Mouse (Mus musculus) stomach, postnatal 0 days (tissue): Measurements from ENCODE around the gene Scg5. TPM values are rescaled to one million over a fixed set of nuclear protein-coding genes. Genes with fewer than 3 reads are reported as not detected.

Experiments used
- ATAC-seq: fragments of 200-750 bp; cut with Nextera tagmentation; 2 replicates; pipeline ENCODE4 v1.8.0; 2017; ENCODE audit not compliant: low FRiP score, low TSS enrichment
- DNase-seq: peaks from one replicate; pipeline ENCODE4 v3.0.0-alpha.2; 2016; ENCODE audit warnings: low spot score
- H3K27ac ChIP-seq: fragments of 300-500 bp; sonication (generic); replicated peaks from 2 replicates; pipeline ENCODE4 v1.5.1; 2014; ENCODE audit warnings: mild to moderate bottlenecking, control low read depth
- H3K27me3 ChIP-seq: fragments of 300-500 bp; sonication (generic); 2 replicates; pipeline ENCODE4 v1.6.1; 2014; ENCODE audit warnings: low read length; ENCODE audit not compliant: control insufficient read depth, insufficient read depth
- H3K36me3 ChIP-seq: fragments of 300-500 bp; sonication (generic); 2 replicates; pipeline ENCODE4 v1.6.1; 2014; ENCODE audit warnings: low read length, mixed read lengths; ENCODE audit not compliant: control insufficient read depth, insufficient read depth
- H3K4me1 ChIP-seq: fragments of 300-500 bp; sonication (generic); replicated peaks from 2 replicates; pipeline ENCODE4 v1.6.1; 2014; ENCODE audit warnings: antibody characterized with exemption; ENCODE audit not compliant: control insufficient read depth, insufficient read depth
- H3K4me2 ChIP-seq: fragments of 300-500 bp; sonication (generic); replicated peaks from 2 replicates; pipeline ENCODE4 v1.6.1; 2014; ENCODE audit warnings: low read depth, mild to moderate bottlenecking, control low read depth, moderate library complexity
- H3K4me3 ChIP-seq: fragments of 300-500 bp; sonication (generic); 2 replicates; pipeline ENCODE4 v1.5.1; 2014; ENCODE audit warnings: low read depth, low read length, control low read depth
- H3K9ac ChIP-seq: fragments of 300-500 bp; sonication (generic); 2 replicates; pipeline ENCODE4 v1.6.1; 2014; ENCODE audit warnings: mild to moderate bottlenecking, low read length, control low read depth, mixed read lengths
- H3K9me3 ChIP-seq: fragments of 300-500 bp; sonication (generic); 2 replicates; pipeline ENCODE4 v1.6.1; 2016; ENCODE audit warnings: low read length; ENCODE audit not compliant: control insufficient read depth
- CTCF ChIP-seq: IDR thresholded peaks from 2 replicates; pipeline ENCODE4 v1.5.1; 2016; ENCODE audit warnings: antibody characterized with exemption, low read depth, mild to moderate bottlenecking, moderate library complexity
- EP300 ChIP-seq: optimal IDR thresholded peaks from 2 replicates; pipeline ENCODE3; 2016; ENCODE audit warnings: antibody characterized with exemption
- WGBS: fragments of 180-500 bp; shearing (Covaris S2); extraction: QIAGEN DNeasy Blood & Tissue Kit; methylation state at CpG from one replicate; pipeline ENCODE4 v1.1.7; 2014; 5-methylcytosine and 5-hydroxymethylcytosine counted together
- polyA plus RNA-seq: library from polyadenylated mRNA; unstranded; fragments of >200 nt; fragmentation: Nextera tagmentation; extraction: Ambion mirVana; gene quantifications from 2 replicates; pipeline ENCODE4 v1.2.1, GENCODE M21; 2015

The Scg5 gene
- polyA plus RNA-seq, 1 experiment from 2014 or later = 14.9 TPM

- no peak overlapping the region for H3K27ac ChIP-seq
- H3K4me2 ChIP-seq = no peak overlapping the region
- H3K36me3 ChIP-seq = no peaks in the 10 kb centered on the region
- ATAC-seq (no peak), DNase-seq (no peak)
- no peaks in the 10 kb centered on the region for H3K27me3 ChIP-seq
- H3K9me3 ChIP-seq = no peaks in the 10 kb centered on the region
- H3K4me1 ChIP-seq = no peaks in the 10 kb centered on the region
- no peak for TF ChIP-seq EP300
- no peak for TF ChIP-seq CTCF
- H3K9ac ChIP-seq = no peak overlapping the region
- no peak overlapping the region for H3K4me3 ChIP-seq
- 64% methylated on average over 13 of the region's 13 CpGs for WGBS
Observed at GRCm38 (mm10) chr2:113798605-113799004, 30.3 kb downstream of the Scg5 start.

GRCm38 (mm10) chr2:113795186-113795585 is 33.7 kb downstream of the Scg5 start:
- TF ChIP-seq EP300 = no peak
- TF ChIP-seq CTCF = no peak
- no peak overlapping the region for H3K9ac ChIP-seq
- H3K9me3 ChIP-seq = no peaks in the 10 kb centered on the region
- DNase-seq (no peak), ATAC-seq (no peak)
- WGBS = 50% methylated on average over 4 of the region's 4 CpGs
- H3K27me3 ChIP-seq = no peaks in the 10 kb centered on the region
- no peaks in the 10 kb centered on the region for H3K36me3 ChIP-seq
- no peak overlapping the region for H3K4me2 ChIP-seq
- no peaks in the 10 kb centered on the region for H3K4me1 ChIP-seq
- no peak overlapping the region for H3K4me3 ChIP-seq
- no peak overlapping the region for H3K27ac ChIP-seq

- no peak overlapping the region for H3K27ac ChIP-seq
- no peak for DNase-seq
- WGBS = 80% methylated on average over 3 of the region's 3 CpGs
- no peak overlapping the region for H3K9ac ChIP-seq
- H3K4me3 ChIP-seq = no peak overlapping the region
- TF ChIP-seq EP300 = no peak
- no peak for TF ChIP-seq CTCF
- H3K4me1 ChIP-seq = no peaks in the 10 kb centered on the region
- H3K27me3 ChIP-seq = no peaks in the 10 kb centered on the region
- no peak for ATAC-seq
- no peaks in the 10 kb centered on the region for H3K36me3 ChIP-seq
- H3K9me3 ChIP-seq = no peaks in the 10 kb centered on the region
- H3K4me2 ChIP-seq = no peak overlapping the region
Observed at GRCm38 (mm10) chr2:113793521-113793920, 35.4 kb downstream of the Scg5 start.

GRCm38 (mm10) chr2:113788821-113789387 is 40.0 kb downstream of the Scg5 start:
- Histone ChIP-seq H3K4me3 (no peak overlapping the region), H3K9me3 (no peaks in the 10 kb centered on the region), H3K27ac (no peak overlapping the region), H3K27me3 (no peaks in the 10 kb centered on the region), H3K36me3 (no peaks in the 10 kb centered on the region), H3K9ac (no peak overlapping the region), H3K4me1 (no peaks in the 10 kb centered on the region), H3K4me2 (no peak overlapping the region)
- ATAC-seq = no peak
- TF ChIP-seq CTCF = no peak
- WGBS = 82% methylated on average over 4 of the region's 4 CpGs
- no peak for DNase-seq

- no peak overlapping the region for H3K9ac ChIP-seq
- DNase-seq (no peak), ATAC-seq (no peak)
- H3K4me2 ChIP-seq = no peak overlapping the region
- H3K27ac ChIP-seq = no peak overlapping the region
- 80% methylated on average over 4 of the region's 4 CpGs for WGBS
- no peaks in the 10 kb centered on the region for H3K27me3 ChIP-seq
- H3K9me3 ChIP-seq = no peaks in the 10 kb centered on the region
- H3K4me3 ChIP-seq = no peak overlapping the region
- H3K36me3 ChIP-seq = no peaks in the 10 kb centered on the region
- H3K4me1 ChIP-seq = no peaks in the 10 kb centered on the region
- TF ChIP-seq EP300 (no peak), CTCF (no peak)
Observed at GRCm38 (mm10) chr2:113787882-113788281, 41.0 kb downstream of the Scg5 start.

GRCm38 (mm10) chr2:113784851-113785250 is 44.1 kb downstream of the Scg5 start:
- no peaks in the 10 kb centered on the region for H3K9me3 ChIP-seq
- 11% methylated on average over 3 of the region's 3 CpGs for WGBS
- H3K4me2 ChIP-seq = no peak overlapping the region
- ATAC-seq (no peak), DNase-seq (no peak)
- TF ChIP-seq EP300 (no peak), CTCF (no peak)
- no peak overlapping the region for H3K4me3 ChIP-seq
- H3K36me3 ChIP-seq = no peaks in the 10 kb centered on the region
- no peaks in the 10 kb centered on the region for H3K4me1 ChIP-seq
- H3K9ac ChIP-seq = no peak overlapping the region
- H3K27me3 ChIP-seq = no peaks in the 10 kb centered on the region
- H3K27ac ChIP-seq = no peak overlapping the region
